Mouse (Mus musculus) intestine, embryonic 16.5 days (tissue): Measurements from ENCODE around the gene Ap3b1. TPM values are rescaled to one million over a fixed set of nuclear protein-coding genes. Genes with fewer than 3 reads are reported as not detected.

Source experiments
- ATAC-seq: fragments of 200-750 bp; cut with Nextera tagmentation; 2 replicates; pipeline ENCODE4 v1.8.0; 2017; ENCODE audit warnings: moderate TSS enrichment, moderate library complexity
- H3K27ac ChIP-seq: fragments of 300-500 bp; sonication (generic); 2 replicates; pipeline ENCODE4 v1.5.1; 2014; ENCODE audit warnings: mild to moderate bottlenecking, low read length
- H3K27me3 ChIP-seq: fragments of 300-500 bp; sonication (generic); replicated peaks from 2 replicates; pipeline ENCODE4 v1.6.1; 2014; ENCODE audit warnings: low read length, control low read depth, mixed read lengths; ENCODE audit not compliant: control insufficient read depth, insufficient read depth
- H3K36me3 ChIP-seq: fragments of 300-500 bp; sonication (generic); 2 replicates; pipeline ENCODE4 v1.6.1; 2014; ENCODE audit warnings: low read length, control low read depth; ENCODE audit not compliant: control insufficient read depth, insufficient read depth
- H3K4me1 ChIP-seq: fragments of 300-500 bp; sonication (generic); 2 replicates; pipeline ENCODE4 v1.6.1; 2014; ENCODE audit warnings: low read length, control low read depth, mixed read lengths; ENCODE audit not compliant: control insufficient read depth, insufficient read depth
- H3K4me2 ChIP-seq: fragments of 300-500 bp; sonication (generic); 2 replicates; pipeline ENCODE4 v1.6.1; 2014; ENCODE audit warnings: low read depth, low read length, control low read depth
- H3K4me3 ChIP-seq: fragments of 300-500 bp; sonication (generic); 2 replicates; pipeline ENCODE4 v1.5.1; 2014; ENCODE audit warnings: mild to moderate bottlenecking, low read length
- H3K9ac ChIP-seq: fragments of 300-500 bp; sonication (generic); 2 replicates; pipeline ENCODE4 v1.6.1; 2014; ENCODE audit warnings: low read depth, low read length
- H3K9me3 ChIP-seq: fragments of 300-500 bp; sonication (generic); 2 replicates; pipeline ENCODE4 v1.6.1; 2016; ENCODE audit warnings: low read length, control low read depth; ENCODE audit not compliant: control insufficient read depth
- WGBS: fragments of 180-500 bp; shearing (Covaris S2); extraction: QIAGEN DNeasy Blood & Tissue Kit; methylation state at CpG from one replicate; pipeline ENCODE4 v1.1.7; 2014; 5-methylcytosine and 5-hydroxymethylcytosine counted together
- polyA plus RNA-seq: library from polyadenylated mRNA; unstranded; fragments of >200 nt; fragmentation: Nextera tagmentation; extraction: Ambion mirVana; gene quantifications from 2 replicates; pipeline ENCODE4 v1.2.1, GENCODE M21; 2015

Gene Ap3b1
- polyA plus RNA-seq, 1 experiment from 2014 or later = 48.9 TPM

DNA sequence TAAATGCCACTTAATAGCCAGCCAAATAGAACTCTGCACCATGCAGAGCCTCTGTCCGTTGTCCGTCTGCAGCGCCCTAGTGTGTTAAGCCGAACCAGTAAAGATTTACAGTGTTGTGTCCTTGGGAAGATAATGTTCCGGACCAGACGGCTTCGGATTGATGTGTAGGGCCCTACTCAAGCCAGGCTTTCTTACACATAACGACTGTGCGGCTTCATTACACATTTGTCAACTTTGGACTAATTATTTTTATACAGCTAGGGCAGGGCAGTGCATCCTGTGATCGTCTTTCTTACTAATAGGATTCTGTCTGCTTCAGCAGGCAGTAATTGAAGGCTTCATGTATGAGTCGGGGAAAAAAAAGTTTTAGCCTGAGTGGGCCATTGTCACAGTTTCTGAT, 202.1 kb downstream of the Ap3b1 start:
- no peak for ATAC-seq
- H3K4me2 ChIP-seq = no peak overlapping the region
- H3K9ac ChIP-seq = no peak overlapping the region
- no peaks in the 10 kb centered on the region for H3K9me3 ChIP-seq
- no peaks in the 10 kb centered on the region for H3K27me3 ChIP-seq
- no peak overlapping the region for H3K4me3 ChIP-seq
- H3K36me3 ChIP-seq = no peaks in the 10 kb centered on the region
- WGBS = 77% methylated on average over 11 of the region's 11 CpGs
- H3K27ac ChIP-seq = no peak overlapping the region
- 0 out of 2 replicates have a peak, but pooled peaks cover 2% of the 10 kb centered on the region for H3K4me1 ChIP-seq

DNA sequence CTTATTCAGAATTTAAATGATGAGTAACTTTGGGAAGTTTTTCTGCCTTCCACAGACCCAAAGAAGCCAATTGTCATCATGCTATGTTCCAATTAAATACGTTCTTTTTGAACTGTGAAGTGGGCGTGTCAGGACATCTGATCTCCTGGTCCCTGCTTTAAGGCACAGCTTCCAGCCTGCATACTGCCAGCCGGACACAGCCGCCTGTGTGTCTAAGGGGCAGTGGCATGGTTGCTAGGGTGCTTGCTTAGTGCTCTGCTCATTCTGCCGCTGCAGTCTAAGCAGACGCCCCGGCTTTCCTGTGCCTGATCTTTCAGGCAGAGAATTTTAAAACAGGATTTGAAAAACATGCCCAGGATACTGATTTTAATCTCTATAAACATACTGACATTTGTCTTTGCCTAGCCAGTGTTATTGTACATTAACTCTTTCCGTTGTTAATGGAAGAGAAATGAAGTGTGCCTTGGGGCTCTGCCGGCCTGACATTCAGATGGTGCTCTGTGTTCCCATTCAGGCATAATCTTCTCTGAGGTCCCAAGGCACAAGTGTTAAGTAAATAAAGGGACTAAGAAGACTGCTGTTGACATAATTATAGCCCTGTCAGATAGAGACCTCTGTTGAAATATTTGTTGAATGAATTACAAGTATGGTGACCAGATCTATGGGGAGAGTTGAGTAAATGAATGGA, 204.0 kb downstream of the Ap3b1 start:
- H3K9me3 ChIP-seq = no peaks in the 10 kb centered on the region
- WGBS = 34% methylated on average over 9 of the region's 9 CpGs
- ATAC-seq = no peak
- no peaks in the 10 kb centered on the region for H3K27me3 ChIP-seq
- H3K36me3 ChIP-seq = no peaks in the 10 kb centered on the region
- H3K9ac ChIP-seq = no peak overlapping the region
- H3K4me2 ChIP-seq = no peak overlapping the region
- H3K27ac ChIP-seq = no peak overlapping the region
- H3K4me1 ChIP-seq = 0 out of 2 replicates have a peak, but pooled peaks cover 2% of the 10 kb centered on the region
- H3K4me3 ChIP-seq = no peak overlapping the region

DNA sequence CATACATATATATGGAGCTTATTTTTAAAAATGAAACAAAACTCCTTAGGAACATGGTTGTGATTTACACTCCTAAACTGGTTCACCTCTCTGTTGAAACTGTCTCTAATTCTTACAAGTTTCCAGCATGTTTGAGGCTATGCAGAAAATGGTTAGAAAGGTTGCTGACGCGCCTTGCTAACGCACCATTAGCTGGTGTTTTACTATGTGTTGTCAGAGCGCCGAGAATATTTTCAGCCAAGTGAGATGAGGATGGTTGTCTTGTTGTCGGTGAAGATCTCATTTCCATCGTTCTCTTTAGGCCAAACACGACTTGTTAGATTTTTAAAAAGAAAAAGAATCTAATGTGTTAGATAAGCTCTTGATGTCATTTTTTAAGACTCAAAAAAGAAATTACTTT, 205.1 kb downstream of the Ap3b1 start:
- whole genome bisulfite sequencing = 84% methylated on average over 8 of the region's 8 CpGs
- H3K9me3 ChIP-seq = no peaks in the 10 kb centered on the region
- H3K4me2 ChIP-seq = no peak overlapping the region
- no peak overlapping the region for H3K9ac ChIP-seq
- ATAC-seq = no peak
- 0 out of 2 replicates have a peak, but pooled peaks cover 2% of the 10 kb centered on the region for H3K4me1 ChIP-seq
- H3K27me3 ChIP-seq = no peaks in the 10 kb centered on the region
- H3K27ac ChIP-seq = no peak overlapping the region
- no peak overlapping the region for H3K4me3 ChIP-seq
- H3K36me3 ChIP-seq = 0 out of 2 replicates have a peak, but pooled peaks cover 2% of the 10 kb centered on the region

DNA sequence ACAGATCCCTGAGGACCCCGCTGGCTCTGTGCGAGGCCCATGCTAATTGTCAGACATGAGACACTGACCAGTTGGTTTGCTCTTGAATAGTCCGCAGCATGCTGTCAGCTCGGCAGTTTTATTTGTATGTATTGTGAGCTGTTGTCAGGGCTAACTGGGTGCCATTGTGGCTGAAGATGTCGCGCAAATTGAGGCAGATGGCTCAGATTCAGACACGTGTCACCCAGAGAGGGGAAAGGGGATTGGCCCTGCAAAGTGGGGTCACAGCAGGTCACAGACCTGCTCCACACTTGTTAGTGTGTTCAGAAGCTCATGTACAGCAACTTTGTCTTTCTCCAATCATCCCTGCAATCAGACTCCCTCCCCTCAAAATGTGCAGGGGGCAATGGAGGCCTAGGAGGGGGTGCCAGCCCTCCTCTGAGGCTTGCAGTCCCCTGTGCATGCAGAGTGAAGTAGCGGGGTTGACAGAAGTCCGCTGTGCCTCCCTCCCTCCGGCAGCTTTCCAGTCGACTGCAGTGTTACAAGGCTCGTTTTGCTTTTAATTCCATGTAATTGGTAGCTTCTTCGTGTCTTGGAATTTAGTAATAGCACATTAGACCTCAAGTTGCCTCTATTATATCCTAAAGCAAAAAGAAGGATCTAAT, 205.7 kb downstream of the Ap3b1 start:
- Histone ChIP-seq H3K9ac (no peak overlapping the region), H3K4me3 (no peak overlapping the region), H3K36me3 (0 out of 2 replicates have a peak, but pooled peaks cover 4% of the 10 kb centered on the region), H3K27me3 (no peaks in the 10 kb centered on the region), H3K9me3 (no peaks in the 10 kb centered on the region), H3K27ac (no peak overlapping the region), H3K4me1 (0 out of 2 replicates have a peak, but pooled peaks cover 2% of the 10 kb centered on the region), H3K4me2 (no peak overlapping the region)
- WGBS = 68% methylated on average over 13 of the region's 13 CpGs
- ATAC-seq = no peak

DNA sequence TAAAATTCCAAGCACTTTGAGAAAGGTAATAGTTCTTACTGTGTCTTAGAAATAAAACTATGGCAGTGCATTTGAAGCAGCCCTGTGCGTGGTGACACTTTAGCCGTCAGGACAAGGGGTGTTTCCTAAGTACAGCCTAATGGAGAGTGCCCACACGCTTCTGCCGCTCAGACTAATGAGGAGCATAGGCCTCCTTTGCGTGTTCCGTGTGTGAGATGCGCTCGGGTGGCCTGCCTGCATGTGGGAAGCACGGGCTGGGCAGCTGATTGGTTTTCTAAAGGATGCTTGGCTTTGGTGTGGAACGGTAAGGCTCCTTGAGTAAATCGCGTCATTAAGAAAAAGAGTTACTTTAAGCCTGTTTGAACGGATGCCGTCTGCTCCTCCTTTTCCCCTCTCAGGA, 206.4 kb downstream of the Ap3b1 start:
- 91% methylated on average over 14 of the region's 14 CpGs for WGBS
- no peaks in the 10 kb centered on the region for H3K27me3 ChIP-seq

DNA sequence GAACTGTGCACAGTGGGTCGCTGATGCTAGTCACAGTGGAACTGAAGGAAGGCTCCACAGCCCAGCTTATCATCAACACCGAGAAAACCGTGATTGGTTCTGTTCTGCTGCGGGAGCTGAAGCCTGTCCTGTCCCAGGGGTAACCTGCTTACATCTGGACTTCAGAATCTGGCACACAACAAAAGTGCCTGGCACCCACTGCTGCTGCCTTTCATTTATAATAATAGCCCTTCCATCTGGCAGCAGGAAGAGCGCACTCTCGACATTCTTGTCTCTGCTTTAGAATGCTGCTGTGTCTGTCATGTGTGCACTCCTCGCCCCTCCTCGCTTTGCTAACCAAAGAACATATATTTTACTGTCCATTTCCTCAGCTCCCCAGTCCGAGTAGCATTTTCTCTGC, 206.9 kb downstream of the Ap3b1 start:
- 0 out of 2 replicates have a peak, but pooled peaks cover 4% of the 10 kb centered on the region for H3K36me3 ChIP-seq
- ATAC-seq = no peak
- H3K9me3 ChIP-seq = no peaks in the 10 kb centered on the region
- H3K9ac ChIP-seq = no peak overlapping the region; the same call in 1 of the 2 replicates
- H3K27me3 ChIP-seq = no peaks in the 10 kb centered on the region
- 0 out of 2 replicates have a peak, but pooled peaks cover 2% of the 10 kb centered on the region for H3K4me1 ChIP-seq
- H3K27ac ChIP-seq = no peak overlapping the region
- no peak overlapping the region for H3K4me3 ChIP-seq
- no peak overlapping the region for H3K4me2 ChIP-seq
- 70% methylated on average over 9 of the region's 9 CpGs for WGBS

More for the DNA sequence above, 206.4 kb downstream of the Ap3b1 start:
- Histone ChIP-seq H3K4me2 (no peak overlapping the region), H3K36me3 (0 out of 2 replicates have a peak, but pooled peaks cover 4% of the 10 kb centered on the region), H3K4me3 (no peak overlapping the region), H3K4me1 (0 out of 2 replicates have a peak, but pooled peaks cover 2% of the 10 kb centered on the region), H3K9ac (no peak overlapping the region; the same call in 1 of the 2 replicates), H3K27ac (no peak overlapping the region), H3K9me3 (no peaks in the 10 kb centered on the region)
- no peak for ATAC-seq

DNA sequence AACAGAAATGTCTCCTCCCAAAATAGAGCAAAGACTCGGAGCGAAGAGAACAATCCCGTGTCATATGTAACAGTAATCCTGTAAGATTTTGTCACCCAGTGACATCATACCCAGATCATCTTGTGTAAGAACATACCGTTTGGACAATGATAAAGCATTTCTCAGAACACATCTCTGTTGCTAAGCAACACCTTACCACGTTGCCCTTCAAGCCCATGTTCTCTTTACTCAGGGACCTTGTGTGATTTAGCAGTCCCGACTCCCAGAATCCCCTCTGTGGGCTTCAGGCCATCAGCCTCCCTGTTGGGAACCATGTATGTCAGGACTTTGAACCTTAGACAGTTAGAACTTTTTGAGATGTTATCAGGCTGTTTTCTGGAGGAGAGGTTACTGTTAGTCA, 209.0 kb downstream of the Ap3b1 start:
- 71% methylated on average over 6 of the region's 6 CpGs for WGBS
- H3K4me1 ChIP-seq = 0 out of 2 replicates have a peak, but pooled peaks cover under 1% of the 10 kb centered on the region
- H3K27ac ChIP-seq = no peak overlapping the region
- H3K9me3 ChIP-seq = no peaks in the 10 kb centered on the region
- no peak for ATAC-seq
- H3K36me3 ChIP-seq = 0 out of 2 replicates have a peak, but pooled peaks cover 4% of the 10 kb centered on the region
- no peak overlapping the region for H3K9ac ChIP-seq
- no peak overlapping the region for H3K4me3 ChIP-seq
- no peaks in the 10 kb centered on the region for H3K27me3 ChIP-seq
- no peak overlapping the region for H3K4me2 ChIP-seq

DNA sequence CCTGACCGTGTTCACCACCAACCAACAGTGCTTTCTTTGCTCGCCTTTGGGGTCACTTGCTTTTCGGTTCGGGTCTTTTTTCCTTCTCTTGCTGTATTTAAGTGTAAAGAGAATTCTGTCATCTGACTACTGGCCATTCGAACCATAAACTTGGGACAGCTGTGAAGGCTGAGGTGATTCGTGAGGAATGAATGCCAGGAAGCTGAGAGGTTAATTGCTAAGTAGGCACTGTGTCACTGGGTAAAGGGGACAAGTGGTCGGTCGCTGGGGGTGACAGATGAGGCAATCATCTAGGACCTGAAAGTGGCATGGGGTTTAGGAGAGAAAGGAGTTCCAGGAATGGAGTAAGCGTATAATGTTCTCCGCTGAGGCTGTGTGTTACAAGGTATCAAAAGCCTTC, 212.2 kb downstream of the Ap3b1 start:
- Histone ChIP-seq H3K9me3 (no peaks in the 10 kb centered on the region), H3K4me3 (no peak overlapping the region), H3K27ac (no peak overlapping the region), H3K4me1 (no peaks in the 10 kb centered on the region), H3K9ac (no peak overlapping the region), H3K27me3 (no peaks in the 10 kb centered on the region), H3K36me3 (0 out of 2 replicates have a peak, but pooled peaks cover 4% of the 10 kb centered on the region), H3K4me2 (no peak overlapping the region)
- 85% methylated on average over 10 of the region's 10 CpGs for WGBS
- ATAC-seq = no peak

DNA sequence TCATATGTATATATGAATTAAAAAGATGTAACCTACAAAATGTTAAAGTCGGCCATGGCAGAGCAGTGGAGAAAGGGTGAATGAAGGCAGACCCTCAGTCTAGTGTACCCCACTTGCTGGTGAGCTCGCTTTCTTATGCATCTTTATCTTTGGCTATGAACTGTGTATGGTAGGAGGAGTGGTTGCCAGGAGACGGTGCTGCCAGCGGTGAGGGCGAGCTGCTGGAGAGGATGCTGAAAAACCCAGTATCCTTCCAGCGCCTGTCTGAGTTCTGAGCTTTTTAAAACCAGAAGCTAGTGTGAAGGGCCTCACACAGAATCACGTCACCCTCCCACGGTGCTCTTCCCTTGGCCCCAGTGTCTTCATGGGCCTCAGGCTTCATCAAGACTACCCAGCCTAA, 214.6 kb downstream of the Ap3b1 start:
- H3K27me3 ChIP-seq = no peaks in the 10 kb centered on the region
- no peak for ATAC-seq
- H3K4me3 ChIP-seq = no peak overlapping the region
- 83% methylated on average over 8 of the region's 8 CpGs for WGBS
- H3K9me3 ChIP-seq = no peaks in the 10 kb centered on the region
- H3K27ac ChIP-seq = no peak overlapping the region
- H3K36me3 ChIP-seq = 0 out of 2 replicates have a peak, but pooled peaks cover 4% of the 10 kb centered on the region
- H3K4me2 ChIP-seq = no peak overlapping the region
- H3K4me1 ChIP-seq = no peaks in the 10 kb centered on the region
- H3K9ac ChIP-seq = no peak overlapping the region
